Mouse (Mus musculus): ENCODE data around the gene Zbtb6.

DNA sequence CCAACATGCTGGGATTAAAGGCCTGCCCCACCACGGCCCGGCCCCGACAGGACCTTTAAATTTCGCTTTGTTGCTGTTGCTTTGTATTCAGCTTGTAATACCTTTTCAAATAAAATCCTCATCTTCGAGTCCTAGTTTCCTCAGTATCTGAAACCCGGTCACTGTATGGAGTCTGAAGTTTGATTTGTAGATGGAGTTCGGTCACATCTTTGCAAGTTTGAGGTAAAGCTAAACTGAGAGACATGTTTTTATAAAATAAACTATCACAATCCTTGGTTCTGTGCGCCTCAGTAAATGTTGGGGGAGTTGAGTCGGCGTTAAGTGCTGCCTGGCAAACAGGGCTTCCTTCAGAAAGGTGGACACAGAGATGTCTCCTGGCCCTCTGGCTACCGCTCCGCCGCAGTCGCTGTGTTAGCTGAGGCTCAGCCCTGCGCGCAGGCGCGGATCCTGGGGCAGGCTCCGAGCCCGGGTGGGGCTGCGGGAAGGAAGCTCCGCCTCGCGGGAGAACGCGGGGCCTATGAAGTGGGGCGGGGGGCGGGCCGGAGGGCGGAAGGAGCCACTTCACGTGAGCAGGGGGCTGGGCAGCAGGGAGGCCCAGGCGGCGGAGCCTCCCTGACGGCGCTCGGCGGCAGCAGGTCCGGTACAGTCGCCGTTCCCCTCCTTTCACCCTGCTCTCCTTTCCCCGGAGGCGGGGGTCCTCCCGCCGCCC is 8.8 kb upstream of the Zbtb6 start:
- peak; percentile 83; the same call in 1 of the 2 replicates for TF ChIP-seq POLR2A (IDR thresholded peaks at IDR 0.05; ENCODE audit: low read depth, low read length)
- no peak for TF ChIP-seq CTCF (IDR thresholded peaks at IDR 0.05; ENCODE audit: extremely low read depth, insufficient read length, insufficient replicate concordance, low read depth, low read length)

All from small intestine, adult 2 months (tissue).